Mouse (Mus musculus) WW6 (cell line): Measurements from ENCODE around the gene Lrrfip1.

Experiments
- DNase-seq: peaks from one replicate; pipeline ENCODE4 v3.0.0-alpha.2; 2013; ENCODE audit warnings: low read depth, low spot score

Gene Lrrfip1

GRCm38 (mm10) chr1:91128849-91129248 is 130.3 kb downstream of the Lrrfip1 start:
- no peak for DNase-seq

GRCm38 (mm10) chr1:91137036-91137435 is 138.5 kb downstream of the Lrrfip1 start:
- DNase-seq, result no peak

GRCm38 (mm10) chr1:91144813-91145212 is 146.3 kb downstream of the Lrrfip1 start, which contains the start of gene Rbm44:
Rbm44 (plus strand) TSS chr1:91145089.
- peak; percentile 31 for DNase-seq

GRCm38 (mm10) chr1:91151509-91151908 is 153.0 kb downstream of the Lrrfip1 start:
- DNase-seq, result no peak

DNA sequence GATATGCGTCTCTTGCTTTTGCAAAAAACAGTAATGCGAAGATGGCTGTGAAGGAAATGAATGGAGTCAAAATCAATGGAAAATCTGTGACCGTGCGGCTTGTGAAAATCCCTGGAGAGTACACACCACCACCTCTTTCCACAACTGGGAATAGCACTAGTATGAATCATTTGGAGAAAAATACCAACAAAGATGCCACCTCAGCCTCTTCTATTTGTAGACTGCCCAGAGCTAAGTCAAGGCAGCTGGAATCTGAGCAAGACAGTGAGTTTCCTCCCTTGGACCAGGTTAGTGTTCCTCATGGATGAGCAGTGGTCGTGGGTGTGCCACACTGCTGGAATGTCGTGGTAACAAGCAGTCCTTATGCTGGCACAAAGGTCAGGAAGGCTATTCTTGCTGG is 168.3 kb downstream of the Lrrfip1 start:
- no peak for DNase-seq

GRCm38 (mm10) chr1:91169157-91169556 is 170.6 kb downstream of the Lrrfip1 start:
- no peak for DNase-seq

DNA sequence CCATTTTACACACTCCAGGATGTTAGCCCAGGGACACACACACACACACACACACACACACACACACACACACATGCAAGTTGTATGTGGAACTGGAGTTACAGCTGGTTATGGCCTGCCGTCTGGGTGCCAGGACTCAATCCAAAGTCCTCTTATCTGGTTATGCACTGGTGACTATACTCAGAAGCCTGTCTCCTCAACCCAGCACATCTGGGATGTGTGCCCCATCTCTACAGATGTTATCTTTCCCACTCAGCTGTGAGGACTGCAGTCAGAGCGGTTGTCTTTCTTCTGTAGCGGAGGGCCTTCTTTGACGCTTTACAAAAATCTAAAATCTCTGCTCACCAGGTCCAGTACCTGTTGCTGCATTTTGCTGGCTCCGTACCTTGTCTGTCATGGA is 176.3 kb downstream of the Lrrfip1 start:
- DNase-seq, result no peak

GRCm38 (mm10) chr1:91176026-91176425 is 177.5 kb downstream of the Lrrfip1 start:
- no peak for DNase-seq

GRCm38 (mm10) chr1:91176871-91177270 is 178.3 kb downstream of the Lrrfip1 start:
- no peak for DNase-seq
